Mouse (Mus musculus): ENCODE measurements around the gene Myh6.
A peak's percentile ranks its signal among the peaks of the same experiment; 100 is the strongest.
"Not testable (repeated sequence)": the region's sequence is repeated elsewhere in the genome, so short reads cannot be mapped to it uniquely, and the experiment has no call there.

Myh6 gene

GRCm38 (mm10) chr14:54966320-54966977 is at the start of gene Myh6:
TSS of gene Myh6 (minus strand) at chr14:54966927.
- DNase-seq (ENCODE audit: inconsistent age in 2 of 2, low spot score in 1 of 2) = no peak

GRCm38 (mm10) chr14:55015767-55016111 is 49.0 kb upstream of the Myh6 start:
- no peak for DNase-seq (ENCODE audit: inconsistent age in 2 of 2, low spot score in 1 of 2)

- peak; percentile 98 to 100 for DNase-seq (ENCODE audit: inconsistent age in 2 of 2, low spot score in 1 of 2)
Measured at GRCm38 (mm10) chr14:55014991-55015766, 48.5 kb upstream of the Myh6 start, which contains the start of gene Ngdn. TSS of gene Ngdn (plus strand) at chr14:55015454.

- DNase-seq (ENCODE audit: inconsistent age in 2 of 2, low spot score in 1 of 2) = no peak
Measured at GRCm38 (mm10) chr14:55014591-55014990, 47.9 kb upstream of the Myh6 start.

- no peak for DNase-seq (ENCODE audit: inconsistent age in 2 of 2, low spot score in 1 of 2)
Measured at GRCm38 (mm10) chr14:55011116-55011515, 44.4 kb upstream of the Myh6 start.

GRCm38 (mm10) chr14:55008417-55008816 is 41.7 kb upstream of the Myh6 start:
- DNase-seq (ENCODE audit: inconsistent age in 2 of 2, low spot score in 1 of 2) = no peak

- no peak for DNase-seq (ENCODE audit: inconsistent age in 2 of 2, low spot score in 1 of 2)
Measured at GRCm38 (mm10) chr14:55007120-55007908, 40.6 kb upstream of the Myh6 start.

GRCm38 (mm10) chr14:55006541-55006940 is 39.8 kb upstream of the Myh6 start:
- DNase-seq (ENCODE audit: inconsistent age in 2 of 2, low spot score in 1 of 2) = no peak

GRCm38 (mm10) chr14:55005967-55006366 is 39.2 kb upstream of the Myh6 start:
- DNase-seq (ENCODE audit: inconsistent age in 2 of 2, low spot score in 1 of 2) = no peak

GRCm38 (mm10) chr14:55005506-55005905 is 38.8 kb upstream of the Myh6 start:
- no peak for DNase-seq (ENCODE audit: inconsistent age in 2 of 2, low spot score in 1 of 2)

- peak in 1 of 2 experiments; percentile 72 for DNase-seq (ENCODE audit: inconsistent age in 2 of 2, low spot score in 1 of 2)
Measured at GRCm38 (mm10) chr14:55003878-55004855, 37.4 kb upstream of the Myh6 start.

GRCm38 (mm10) chr14:55002687-55003120 is 36.0 kb upstream of the Myh6 start:
- DNase-seq (ENCODE audit: inconsistent age in 2 of 2, low spot score in 1 of 2) = no peak

GRCm38 (mm10) chr14:55001938-55002686 is 35.4 kb upstream of the Myh6 start:
- DNase-seq (ENCODE audit: inconsistent age in 2 of 2, low spot score in 1 of 2) = peak in 1 of 2 experiments; percentile 70

GRCm38 (mm10) chr14:55001446-55001845 is 34.7 kb upstream of the Myh6 start:
- DNase-seq (ENCODE audit: inconsistent age in 2 of 2, low spot score in 1 of 2) = no peak

GRCm38 (mm10) chr14:55000814-55001213 is 34.1 kb upstream of the Myh6 start:
- no peak for DNase-seq (ENCODE audit: inconsistent age in 2 of 2, low spot score in 1 of 2)

- DNase-seq (ENCODE audit: inconsistent age in 2 of 2, low spot score in 1 of 2) = not testable (repeated sequence)
Measured at GRCm38 (mm10) chr14:54999868-55000267, 33.1 kb upstream of the Myh6 start.

GRCm38 (mm10) chr14:54998680-54999079 is 32.0 kb upstream of the Myh6 start:
- no peak for DNase-seq (ENCODE audit: inconsistent age in 2 of 2, low spot score in 1 of 2)

- no peak for DNase-seq (ENCODE audit: inconsistent age in 2 of 2, low spot score in 1 of 2)
Measured at GRCm38 (mm10) chr14:54997297-54997696, 30.6 kb upstream of the Myh6 start.

- DNase-seq (ENCODE audit: inconsistent age in 2 of 2, low spot score in 1 of 2) = no peak
Measured at GRCm38 (mm10) chr14:54996793-54997192, 30.1 kb upstream of the Myh6 start.
